Mouse (Mus musculus) liver, embryonic 14.5 days (tissue): ENCODE data around the gene Inpp5k. TPM values are rescaled to one million over a fixed set of nuclear protein-coding genes. Genes with fewer than 3 reads are reported as not detected.
"Not testable (repeated sequence)": the region's sequence is repeated elsewhere in the genome, so short reads cannot be mapped to it uniquely, and the experiment has no call there.

Experiments used
- ATAC-seq: fragments of 200-750 bp; cut with Nextera tagmentation; 2 replicates; pipeline ENCODE4 v1.8.0; 2017; ENCODE audit warnings: moderate number of reproducible peaks, mild to moderate bottlenecking, moderate library complexity; ENCODE audit not compliant: insufficient read depth
- DNase-seq, 3 experiments: peaks; one replicate each; pipeline ENCODE4 v3.0.0-alpha.2; 2012 to 2013; ENCODE audit warnings: low read depth in 3 of 3, low spot score in 3 of 3
- H3K27ac ChIP-seq: fragments of 300-500 bp; sonication (generic); 2 replicates; pipeline ENCODE4 v1.5.1; 2014; ENCODE audit warnings: moderate library complexity, mild to moderate bottlenecking, control low read depth, inconsistent platforms
- H3K27me3 ChIP-seq: fragments of 300-500 bp; sonication (generic); 2 replicates; pipeline ENCODE4 v1.6.1; 2014; ENCODE audit warnings: mild to moderate bottlenecking, low read length, moderate library complexity; ENCODE audit not compliant: control insufficient read depth, insufficient read depth
- H3K36me3 ChIP-seq: fragments of 300-500 bp; sonication (generic); replicated peaks from 2 replicates; pipeline ENCODE4 v1.6.1; 2014; ENCODE audit warnings: low read depth; ENCODE audit not compliant: control insufficient read depth, insufficient read depth
- H3K4me1 ChIP-seq, 2 experiments: fragments of 200-500 bp in 1 of 2; fragments of 300-500 bp in 1 of 2; sonication (generic) in 1 of 2; replicated peaks; 2 replicates each; pipeline ENCODE4 v1.6.1; 2012 to 2014; ENCODE audit warnings: antibody characterized with exemption in 1 of 2, inconsistent platforms in 1 of 2, low read length in 1 of 2; ENCODE audit not compliant: control insufficient read depth in 2 of 2, insufficient read depth in 2 of 2
- H3K4me2 ChIP-seq: fragments of 300-500 bp; sonication (generic); 2 replicates; pipeline ENCODE4 v1.6.1; 2014; ENCODE audit warnings: low read depth, mild to moderate bottlenecking, control low read depth, moderate library complexity
- H3K4me3 ChIP-seq, 2 experiments: fragments of 200-500 bp in 1 of 2; fragments of 300-500 bp in 1 of 2; sonication (generic) in 1 of 2; 2 replicates each; pipeline ENCODE4 v1.5.1; 2012 to 2014; ENCODE audit warnings: low read depth in 2 of 2, low read length in 2 of 2, mild to moderate bottlenecking in 2 of 2, control low read depth in 1 of 2, inconsistent platforms in 1 of 2, moderate library complexity in 1 of 2; ENCODE audit not compliant: insufficient read depth in 1 of 2
- H3K9ac ChIP-seq: fragments of 300-500 bp; sonication (generic); replicated peaks from 2 replicates; pipeline ENCODE4 v1.6.1; 2014; ENCODE audit warnings: mild to moderate bottlenecking, control low read depth, moderate library complexity
- H3K9me3 ChIP-seq: fragments of 300-500 bp; sonication (generic); 2 replicates; pipeline ENCODE4 v1.6.1; 2016; ENCODE audit warnings: low read length, mixed read lengths; ENCODE audit not compliant: control insufficient read depth
- CTCF ChIP-seq: IDR thresholded peaks from 2 replicates; pipeline ENCODE4 v1.5.1; 2016; ENCODE audit warnings: antibody characterized with exemption, low read depth, control low read depth
- EP300 ChIP-seq: IDR thresholded peaks from 2 replicates; pipeline ENCODE4 v1.6.1; 2016; ENCODE audit warnings: antibody characterized with exemption, low read depth
- WGBS: fragments of 180-500 bp; shearing (Covaris S2); extraction: QIAGEN DNeasy Blood & Tissue Kit; methylation state at CpG from one replicate; pipeline ENCODE4 v1.1.7; 2014; ENCODE audit not compliant: insufficient replicate concordance; 5-methylcytosine and 5-hydroxymethylcytosine counted together
- polyA plus RNA-seq, 2 experiments: library from polyadenylated mRNA; depleted of rRNA in 1 of 2; stranded (reverse) in 1 of 2; unstranded in 1 of 2; fragments of >200 nt; fragmentation: Nextera tagmentation in 1 of 2; extraction: Ambion mirVana in 1 of 2; gene quantifications; 2 replicates each; pipeline versions ENCODE4 v1.2.1 to v1.2.3; 2012 to 2014

Inpp5k gene
- polyA plus RNA-seq, 2 experiments: 13.0 to 16.3 TPM

- DNase-seq: no peak
- Histone ChIP-seq H3K9me3 (no peaks in the 10 kb centered on the region), H3K4me2 (no peak overlapping the region), H3K36me3 (peaks cover 69% of the 10 kb centered on the region), H3K27ac (no peak overlapping the region), H3K27me3 (no peaks in the 10 kb centered on the region), H3K4me1 (no peaks in the 10 kb centered on the region), H3K4me3 (no peak overlapping the region), H3K9ac (no peak overlapping the region)
- no peak for ATAC-seq
- 89% methylated on average over 5 of the region's 5 CpGs for WGBS
- TF ChIP-seq EP300 (no peak), CTCF (no peak)
These were observed 62.8 kb downstream of the Inpp5k start for GRCm38 (mm10) chr11:75693570-75693969.

GRCm38 (mm10) chr11:75697464-75697863 is 66.7 kb downstream of the Inpp5k start:
- not testable (repeated sequence) for H3K27ac ChIP-seq, H3K4me2 ChIP-seq, H3K4me1 ChIP-seq, H3K4me3 ChIP-seq, H3K27me3 ChIP-seq, ATAC-seq, DNase-seq, H3K9me3 ChIP-seq, H3K9ac ChIP-seq
- H3K36me3 ChIP-seq: peaks cover 72% of the 10 kb centered on the region
- 91% methylated on average over 3 of the region's 3 CpGs for WGBS

Other genes starting within 250 kb of the Inpp5k start
- 104 and 128 TPM in 2 replicates for gene Serpinf1, start 208.3 kb upstream of the Inpp5k start, polyA plus RNA-seq (2012; rRNA removed)
- gene Serpinf1, start 208.3 kb upstream of the Inpp5k start, polyA plus RNA-seq (2014; fragmentation: Nextera tagmentation; extraction: Ambion mirVana): 145 and 166 TPM in 2 replicates
- gene Serpinf2, start 191.4 kb upstream of the Inpp5k start, polyA plus RNA-seq (2012; rRNA removed): 474 and 506 TPM in 2 replicates
- 304 and 336 TPM in 2 replicates for gene Serpinf2, start 191.4 kb upstream of the Inpp5k start, polyA plus RNA-seq (2014; fragmentation: Nextera tagmentation; extraction: Ambion mirVana)
- 15.3 and 16.4 TPM in 2 replicates for gene Wdr81, start 176.3 kb upstream of the Inpp5k start, polyA plus RNA-seq (2012; rRNA removed)
- 14.6 and 15.8 TPM in 2 replicates for gene Wdr81, start 176.3 kb upstream of the Inpp5k start, polyA plus RNA-seq (2014; fragmentation: Nextera tagmentation; extraction: Ambion mirVana)
- 7.3 and 8.2 TPM in 2 replicates for gene Tlcd2, start 169.3 kb upstream of the Inpp5k start, polyA plus RNA-seq (2012; rRNA removed)
- 11.9 and 13.0 TPM in 2 replicates for gene Tlcd2, start 169.3 kb upstream of the Inpp5k start, polyA plus RNA-seq (2014; fragmentation: Nextera tagmentation; extraction: Ambion mirVana)
- 34.2 and 38.1 TPM in 2 replicates for gene Prpf8, start 144.2 kb upstream of the Inpp5k start, polyA plus RNA-seq (2012; rRNA removed)
- 34.2 and 42.2 TPM in 2 replicates for gene Prpf8, start 144.2 kb upstream of the Inpp5k start, polyA plus RNA-seq (2014; fragmentation: Nextera tagmentation; extraction: Ambion mirVana)
- 1.6 and 1.7 TPM in 2 replicates for gene Rilp, start 120.9 kb upstream of the Inpp5k start, polyA plus RNA-seq (2012; rRNA removed)
- 2.0 and 2.4 TPM in 2 replicates for gene Rilp, start 120.9 kb upstream of the Inpp5k start, polyA plus RNA-seq (2014; fragmentation: Nextera tagmentation; extraction: Ambion mirVana)
- gene Scarf1, start 117.4 kb upstream of the Inpp5k start, polyA plus RNA-seq (2012; rRNA removed): 2.4 and 2.6 TPM in 2 replicates
- gene Scarf1, start 117.4 kb upstream of the Inpp5k start, polyA plus RNA-seq (2014; fragmentation: Nextera tagmentation; extraction: Ambion mirVana): 1.1 and 2.0 TPM in 2 replicates
- gene Slc43a2, start 99.3 kb upstream of the Inpp5k start, polyA plus RNA-seq (2012; rRNA removed): 2.7 and 3.0 TPM in 2 replicates
- gene Slc43a2, start 99.3 kb upstream of the Inpp5k start, polyA plus RNA-seq (2014; fragmentation: Nextera tagmentation; extraction: Ambion mirVana): 2.4 and 2.8 TPM in 2 replicates
- gene Pitpna, start 42.9 kb upstream of the Inpp5k start, polyA plus RNA-seq (2012; rRNA removed): 18.1 and 25.5 TPM in 2 replicates
- gene Pitpna, start 42.9 kb upstream of the Inpp5k start, polyA plus RNA-seq (2014; fragmentation: Nextera tagmentation; extraction: Ambion mirVana): 32.3 and 35.4 TPM in 2 replicates
- gene Myo1c, start 19.5 kb downstream of the Inpp5k start, polyA plus RNA-seq (2012; rRNA removed): 12.8 and 14.4 TPM in 2 replicates
- gene Myo1c, start 19.5 kb downstream of the Inpp5k start, polyA plus RNA-seq (2014; fragmentation: Nextera tagmentation; extraction: Ambion mirVana): 12.6 and 16.3 TPM in 2 replicates
- gene Crk, start 48.3 kb downstream of the Inpp5k start, polyA plus RNA-seq (2012; rRNA removed): 15.0 and 20.1 TPM in 2 replicates
- gene Crk, start 48.3 kb downstream of the Inpp5k start, polyA plus RNA-seq (2014; fragmentation: Nextera tagmentation; extraction: Ambion mirVana): 24.5 and 27.7 TPM in 2 replicates
- gene Ywhae, start 101.9 kb downstream of the Inpp5k start, polyA plus RNA-seq (2012; rRNA removed): 127 and 175 TPM in 2 replicates
- 231 and 245 TPM in 2 replicates for gene Ywhae, start 101.9 kb downstream of the Inpp5k start, polyA plus RNA-seq (2014; fragmentation: Nextera tagmentation; extraction: Ambion mirVana)
- 0.01 and 0.02 TPM in 2 replicates for gene Doc2b, start 165.1 kb downstream of the Inpp5k start, polyA plus RNA-seq (2012; rRNA removed)
- gene Doc2b, start 165.1 kb downstream of the Inpp5k start, polyA plus RNA-seq (2014; fragmentation: Nextera tagmentation; extraction: Ambion mirVana): not detected in 2 replicates